Mouse (Mus musculus): ENCODE results near the gene Wdr62. TPM values are rescaled to one million over a fixed set of nuclear protein-coding genes. Genes with fewer than 3 reads are reported as not detected.

Gene Wdr62
- total RNA-seq (2023): 1 to 10 TPM; 4.6 to 9.2 TPM

GRCm38 (mm10) chr7:30279951-30280669, at the start of gene Wdr62, which contains the start of gene Thap8:
TSS of gene Wdr62 (minus strand) at chr7:30280419.
TSS of gene Thap8 (plus strand) at chr7:30280094.

GRCm38 (mm10) chr7:30323795-30324194, 43.6 kb upstream of the Wdr62 start, which contains the start of gene Sdhaf1:
TSS of gene Sdhaf1 (minus strand) at chr7:30323895.

GRCm38 (mm10) chr7:30321539-30322284, 41.5 kb upstream of the Wdr62 start, which contains the start of gene E130208F15Rik:
TSS of gene E130208F15Rik (plus strand) at chr7:30321740.

GRCm38 (mm10) chr7:30314721-30315155, 34.5 kb upstream of the Wdr62 start, which contains the start of gene Syne4:
TSS of gene Syne4 (plus strand) at chr7:30314807.

GRCm38 (mm10) chr7:30308076-30309005, 28.1 kb upstream of the Wdr62 start, which contains the start of gene Alkbh6:
TSS of gene Alkbh6 (plus strand) at chr7:30308717.

GRCm38 (mm10) chr7:30291215-30292131, 11.3 kb upstream of the Wdr62 start, which contains the start of gene Clip3:
TSS of gene Clip3 (plus strand) at chr7:30291728.

GRCm38 (mm10) chr7:30235625-30236024, 44.6 kb downstream of the Wdr62 start, which contains the start of gene Ovol3:
TSS of gene Ovol3 (minus strand) at chr7:30235725.

GRCm38 (mm10) chr7:30231669-30232454, 48.4 kb downstream of the Wdr62 start, which contains the start of the genes Polr2i and Tbcb:
TSS of gene Polr2i (plus strand) at chr7:30231948.
TSS of gene Tbcb (minus strand) at chr7:30232272.

GRCm38 (mm10) chr7:30198481-30198971, 81.7 kb downstream of the Wdr62 start, which contains the start of gene Capns1:
TSS of gene Capns1 (minus strand) at chr7:30198811.

Other genes with a start within 250 kb of the Wdr62 start
- 1 to 10 TPM; 4.7 to 5.9 TPM for gene Zfp14, start 229.0 kb downstream of the Wdr62 start, total RNA-seq (2023)
- 1 to 10 TPM; 5.9 to 7.3 TPM for gene Zfp82, start 207.5 kb downstream of the Wdr62 start, total RNA-seq (2023)
- gene Gm26920, start 190.0 kb downstream of the Wdr62 start, total RNA-seq (2023): not detected
- 10 to 100 TPM in 1 of 2 experiments, 1 to 10 TPM in 1; 7.1 to 12.0 TPM for gene Zfp566, start 189.9 kb downstream of the Wdr62 start, total RNA-seq (2023)
- gene Zfp260, start 185.6 kb downstream of the Wdr62 start, total RNA-seq (2023): 10 to 100 TPM; 33.0 to 37.9 TPM
- gene Zfp382, start 158.5 kb downstream of the Wdr62 start, total RNA-seq (2023): 10 to 100 TPM; 14.4 to 18.9 TPM
- gene Zfp146, start 110.7 kb downstream of the Wdr62 start, total RNA-seq (2023): 10 to 100 TPM; 50.1 to 55.0 TPM
- not detected for gene Cox7a1, start 96.3 kb downstream of the Wdr62 start, total RNA-seq (2023)
- gene Capns1, start 81.6 kb downstream of the Wdr62 start, total RNA-seq (2023): 100 to 1,000 TPM; 183 to 185 TPM
- gene Polr2i, start 48.5 kb downstream of the Wdr62 start, total RNA-seq (2023): 10 to 100 TPM; 46.5 to 48.1 TPM
- 10 to 100 TPM; 35.6 to 44.1 TPM for gene Tbcb, start 48.1 kb downstream of the Wdr62 start, total RNA-seq (2023)
- not detected for gene Ovol3, start 44.7 kb downstream of the Wdr62 start, total RNA-seq (2023)
- 1 to 10 TPM; 2.1 to 2.4 TPM for gene Thap8, start 325 bp downstream of the Wdr62 start, total RNA-seq (2023)
- not detected for gene Clip3, start 11.3 kb upstream of the Wdr62 start, total RNA-seq (2023)
- gene Alkbh6, start 28.3 kb upstream of the Wdr62 start, total RNA-seq (2023): 10 to 100 TPM; 63.1 to 67.2 TPM
- gene Syne4, start 34.4 kb upstream of the Wdr62 start, total RNA-seq (2023): 1 to 10 TPM; 2.2 to 3.6 TPM
- 1 to 10 TPM; 3.9 to 6.6 TPM for gene E130208F15Rik, start 41.3 kb upstream of the Wdr62 start, total RNA-seq (2023)
- gene Sdhaf1, start 43.5 kb upstream of the Wdr62 start, total RNA-seq (2023): 10 to 100 TPM; 11.4 to 20.5 TPM
- gene Lrfn3, start 82.4 kb upstream of the Wdr62 start, total RNA-seq (2023): not detected
- 10 to 100 TPM; 68.2 to 78.3 TPM for gene Tyrobp, start 133.3 kb upstream of the Wdr62 start, total RNA-seq (2023)
- gene Hcst, start 139.4 kb upstream of the Wdr62 start, total RNA-seq (2023): 10 to 100 TPM; 48.5 to 50.5 TPM
- 100 to 1,000 TPM; 400 to 437 TPM for gene Nfkbid, start 141.3 kb upstream of the Wdr62 start, total RNA-seq (2023)
- gene Aplp1, start 165.1 kb upstream of the Wdr62 start, total RNA-seq (2023): not detected
- gene Kirrel2, start 177.3 kb upstream of the Wdr62 start, total RNA-seq (2023): not detected
- not detected for gene Nphs1, start 177.9 kb upstream of the Wdr62 start, total RNA-seq (2023)
- not detected for gene Prodh2, start 213.2 kb upstream of the Wdr62 start, total RNA-seq (2023)

All from B cell, adult 67 days (primary cell).